Mouse (Mus musculus): ENCODE measurements around the gene 4930412O13Rik.

The 4930412O13Rik gene

DNA sequence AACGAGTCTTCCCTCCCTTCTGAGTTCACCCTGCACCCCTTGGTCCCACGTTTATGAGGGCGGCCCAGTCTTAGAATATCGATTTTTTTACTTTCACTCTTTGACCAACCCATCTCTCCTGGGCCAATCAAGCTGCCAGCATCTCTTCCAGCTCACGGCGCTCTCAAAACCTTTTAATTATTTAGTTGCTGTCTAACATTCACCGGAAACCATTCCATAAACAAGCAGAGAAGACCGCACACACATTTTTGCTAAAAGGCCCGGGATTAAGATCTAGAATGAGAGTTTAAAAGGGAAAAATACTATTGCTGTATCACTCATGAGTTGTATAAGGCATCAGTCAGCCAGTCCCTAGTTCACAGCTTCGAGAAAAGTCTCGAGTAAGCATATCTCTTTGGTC, 781 bp upstream of the 4930412O13Rik start:
- DNase-seq (ENCODE audit: low spot score in 2 of 2): no peak

DNA sequence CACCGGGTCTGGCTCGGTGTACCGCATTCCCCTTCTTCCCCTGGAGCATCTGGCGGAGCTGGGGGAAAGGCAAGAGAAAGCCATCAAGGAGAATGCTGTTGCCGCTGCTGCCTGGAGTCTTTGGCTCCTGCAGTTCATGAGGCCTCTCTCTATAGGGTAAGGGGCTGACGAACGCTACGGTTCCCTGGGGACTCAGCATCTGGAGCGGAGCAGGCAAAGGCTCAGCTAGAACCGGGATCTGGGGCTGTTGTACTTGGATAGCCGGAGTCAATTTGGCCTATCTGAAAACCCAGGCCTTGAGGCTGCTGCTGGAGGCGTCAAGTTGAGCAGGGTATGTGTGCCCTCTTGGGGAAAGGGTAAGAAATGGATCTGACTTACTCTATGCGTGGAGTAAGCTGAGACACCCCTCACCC, 565 bp downstream of the 4930412O13Rik start:
- DNase-seq (ENCODE audit: low spot score in 2 of 2): no peak

DNA sequence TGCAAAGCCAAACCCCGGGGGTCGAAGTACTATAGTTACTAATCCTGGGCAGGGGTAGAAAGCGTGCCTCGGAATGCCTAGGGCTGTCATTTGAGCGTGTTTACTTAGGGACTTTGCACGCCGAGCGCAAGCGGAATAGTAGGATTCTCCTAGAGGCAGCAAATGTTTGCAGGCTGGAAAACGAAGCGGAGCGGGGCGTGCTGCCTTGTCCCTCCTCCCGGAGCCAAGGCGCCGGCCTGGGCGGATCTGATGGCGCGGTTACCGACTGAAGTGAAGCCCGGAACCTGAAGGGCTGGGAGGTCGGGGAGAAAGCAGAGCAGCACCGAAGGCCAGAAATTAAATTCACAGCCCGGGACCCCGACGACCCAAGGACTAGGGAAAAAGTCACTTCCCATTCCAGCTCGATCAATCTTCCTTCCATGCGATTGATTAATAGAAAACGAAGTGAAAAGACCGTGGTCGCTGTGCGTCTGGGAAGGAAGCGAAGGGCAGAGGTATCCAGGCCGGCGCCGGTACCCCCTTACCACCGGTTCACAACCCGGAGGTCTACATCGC, 1.4 kb downstream of the 4930412O13Rik start:
- no peak for DNase-seq (ENCODE audit: low spot score in 2 of 2)

DNA sequence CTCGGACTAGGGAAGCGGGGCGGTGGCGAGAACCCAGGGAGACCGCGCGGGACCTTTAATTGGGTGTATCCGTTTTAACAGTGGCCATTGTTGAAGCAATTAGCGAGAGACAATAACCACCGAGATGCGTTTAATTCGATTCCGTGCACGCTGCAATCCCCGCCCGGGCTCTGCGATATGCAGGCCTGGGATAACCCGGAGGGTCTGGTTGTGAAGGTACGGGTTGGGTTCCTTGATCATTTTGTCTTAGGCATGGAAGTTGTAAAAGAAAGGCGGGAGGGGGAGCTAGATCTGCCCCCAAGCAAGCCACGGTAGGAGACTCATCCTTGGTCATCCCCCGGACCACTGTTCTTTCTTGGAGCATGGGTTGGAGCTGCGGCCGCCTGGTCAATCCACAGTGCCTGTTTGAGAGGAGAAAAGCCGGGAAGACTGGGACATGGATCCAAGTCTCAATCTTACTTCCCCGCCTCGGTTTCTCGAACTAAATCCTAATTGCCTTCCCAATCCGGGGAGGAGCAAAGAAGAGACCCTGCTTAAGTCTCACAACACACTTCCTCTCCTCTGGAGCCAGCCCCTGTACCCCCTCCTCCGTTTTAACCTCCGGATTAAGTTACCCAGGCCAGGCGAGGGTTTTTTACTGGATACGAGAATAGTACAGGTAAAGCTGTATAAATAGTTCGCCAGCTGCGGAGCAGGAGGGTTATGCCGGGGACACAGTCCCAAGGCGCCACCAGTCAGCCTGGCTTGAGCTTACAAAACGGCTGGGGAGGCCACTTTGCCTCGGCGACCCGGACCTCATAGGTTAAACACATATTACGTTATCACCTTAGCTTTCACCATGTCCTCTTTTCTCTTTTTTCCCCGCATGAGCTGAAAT, 2.1 kb downstream of the 4930412O13Rik start:
- no peak for DNase-seq (ENCODE audit: low spot score in 2 of 2)

DNA sequence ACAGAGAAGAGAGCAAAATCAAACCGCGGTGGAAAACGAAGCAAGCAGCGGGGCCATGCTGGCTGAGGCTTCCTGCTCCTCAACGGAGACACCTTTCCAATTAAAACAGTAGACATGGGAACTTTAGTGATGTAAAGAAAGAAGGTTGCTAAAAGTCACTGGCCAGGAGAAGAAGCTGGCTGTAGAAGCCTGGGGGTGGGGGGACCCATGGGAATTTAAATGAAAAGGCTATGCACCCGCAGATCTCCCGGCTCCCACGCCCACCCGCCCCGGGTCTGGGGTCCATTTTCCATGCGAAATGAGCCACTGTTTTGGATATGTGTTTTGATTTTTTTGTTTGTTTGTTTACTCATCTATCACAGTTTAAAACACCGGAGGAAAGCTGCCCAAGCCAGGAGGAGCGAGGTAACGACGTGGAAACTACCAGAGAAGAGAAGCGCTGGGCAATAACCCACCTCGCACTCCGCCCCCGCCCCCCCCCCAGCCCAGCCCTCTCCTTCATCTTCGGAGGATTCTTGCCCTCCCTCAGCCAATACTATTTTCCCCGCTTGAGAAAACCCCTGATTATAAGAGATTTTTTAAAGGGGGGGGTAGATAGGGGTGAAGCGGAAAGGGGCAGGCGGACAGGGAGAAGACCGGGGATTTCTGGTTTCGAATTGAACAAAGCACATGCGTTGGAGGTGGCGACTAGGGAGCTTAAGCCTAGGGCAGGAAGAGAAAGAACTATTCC, 2.9 kb downstream of the 4930412O13Rik start:
- DNase-seq (ENCODE audit: low spot score in 2 of 2): no peak

DNA sequence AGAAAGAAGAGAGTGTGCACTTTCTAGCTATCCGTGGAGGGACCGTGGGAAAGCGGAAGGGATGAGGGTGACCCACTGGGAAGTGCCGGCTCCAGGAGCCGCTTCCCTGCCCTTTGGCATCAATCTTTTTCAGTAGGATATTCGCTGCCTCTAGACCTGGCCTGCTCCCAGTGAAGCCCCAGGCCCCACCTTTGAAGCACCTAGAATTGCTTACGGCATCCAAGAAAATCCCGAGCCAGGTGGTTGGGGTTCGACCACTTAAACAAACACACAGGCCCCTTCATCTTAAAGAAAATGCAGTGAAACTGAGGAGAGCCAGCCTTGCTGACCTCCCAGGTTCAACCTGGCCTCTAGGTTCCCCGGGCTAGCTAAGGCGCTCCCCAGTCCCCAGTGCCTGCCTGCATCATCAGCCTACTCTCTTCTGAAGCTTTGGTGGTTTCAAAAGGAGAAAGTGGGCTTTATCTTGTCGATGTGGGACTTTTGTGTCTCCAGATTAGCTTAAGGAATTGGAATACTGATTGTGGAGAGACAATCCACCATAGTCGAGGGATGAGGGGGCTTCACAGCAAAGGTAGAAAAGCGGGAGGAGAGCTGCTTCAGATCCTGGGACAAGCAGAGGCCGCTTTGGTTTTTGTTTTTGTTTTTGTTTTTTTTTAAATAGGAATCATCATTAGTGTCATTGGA, 3.6 kb downstream of the 4930412O13Rik start:
- DNase-seq (ENCODE audit: low spot score in 2 of 2): no peak

DNA sequence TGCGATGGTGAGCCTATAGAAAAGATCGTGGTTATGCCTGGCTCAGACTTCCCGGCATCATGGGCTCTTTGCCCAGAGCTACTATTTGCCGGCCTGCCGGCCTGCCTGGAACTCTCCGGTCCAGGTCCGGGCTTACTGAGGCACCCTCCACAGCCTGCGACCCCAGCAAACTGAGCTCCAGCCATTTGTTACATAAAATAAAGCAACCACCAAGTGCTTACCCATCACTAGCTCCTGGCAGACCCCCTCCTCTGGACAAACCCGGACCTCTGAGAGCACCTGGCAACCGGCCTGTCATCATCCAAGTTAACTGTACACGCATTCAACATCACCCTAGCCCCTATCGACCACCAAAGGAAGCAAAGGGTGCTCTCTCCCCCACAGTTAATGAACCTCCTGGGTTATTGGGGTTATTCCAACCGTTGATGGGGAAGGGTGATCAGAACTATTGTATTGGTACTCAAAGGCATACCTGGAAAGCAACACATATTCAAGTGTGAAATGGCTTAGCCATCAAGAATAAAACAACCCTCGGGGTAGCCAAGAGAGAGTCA, 4.2 kb downstream of the 4930412O13Rik start:
- no peak for DNase-seq (ENCODE audit: low spot score in 2 of 2)

DNA sequence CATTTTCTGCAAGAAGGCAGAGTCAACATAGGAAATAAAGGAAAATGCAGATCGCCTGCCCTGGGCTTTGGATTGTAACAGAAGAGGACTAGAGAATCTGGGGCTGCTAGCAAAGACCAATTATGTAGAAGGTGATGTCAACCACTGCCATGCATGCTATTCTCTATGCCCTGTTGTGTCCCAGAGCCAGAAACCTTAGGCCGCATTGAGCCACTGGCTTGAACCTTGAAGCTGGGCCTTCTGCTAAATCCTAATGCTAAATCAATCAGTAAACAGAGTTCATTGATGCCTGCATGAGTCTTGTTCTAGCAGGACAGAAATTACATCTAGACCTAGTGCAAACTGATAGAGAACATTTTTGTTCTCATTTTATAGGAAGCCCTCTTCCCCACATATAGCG, 5.0 kb downstream of the 4930412O13Rik start:
- no peak for DNase-seq (ENCODE audit: low spot score in 2 of 2)

DNA sequence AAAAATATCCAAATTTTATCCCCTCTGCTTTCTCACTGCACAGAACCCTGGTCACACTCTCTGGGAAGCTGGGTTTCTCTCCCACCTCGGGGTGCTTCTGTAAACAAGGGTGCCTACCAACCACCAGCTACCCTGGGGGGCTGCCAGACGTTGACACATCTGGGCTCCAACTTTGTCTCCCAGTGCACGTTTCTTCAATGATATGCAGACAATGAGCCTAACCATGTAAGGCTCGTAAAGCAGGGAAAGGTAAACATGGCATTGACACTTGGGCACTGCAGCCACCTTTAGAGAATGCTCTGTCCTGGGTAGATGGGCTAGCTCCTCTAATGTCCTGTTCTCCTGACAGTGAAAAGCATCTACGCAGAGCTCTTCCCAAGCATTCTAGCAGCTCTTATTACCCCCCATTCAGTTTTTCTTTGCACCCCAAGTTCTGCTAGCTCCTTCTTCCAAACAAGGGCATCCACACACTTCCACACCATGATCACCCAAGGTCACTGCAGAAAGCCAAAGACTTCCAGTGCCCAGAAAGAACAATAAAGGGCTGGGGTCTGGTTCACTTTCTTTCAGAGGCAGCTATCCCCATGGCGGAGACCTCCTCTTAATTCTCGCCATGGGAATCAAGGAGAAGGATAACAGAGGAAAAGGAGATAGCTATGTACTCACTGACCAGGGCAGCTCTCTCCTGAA, 6.0 kb downstream of the 4930412O13Rik start:
- no peak for DNase-seq (ENCODE audit: low spot score in 2 of 2)

DNA sequence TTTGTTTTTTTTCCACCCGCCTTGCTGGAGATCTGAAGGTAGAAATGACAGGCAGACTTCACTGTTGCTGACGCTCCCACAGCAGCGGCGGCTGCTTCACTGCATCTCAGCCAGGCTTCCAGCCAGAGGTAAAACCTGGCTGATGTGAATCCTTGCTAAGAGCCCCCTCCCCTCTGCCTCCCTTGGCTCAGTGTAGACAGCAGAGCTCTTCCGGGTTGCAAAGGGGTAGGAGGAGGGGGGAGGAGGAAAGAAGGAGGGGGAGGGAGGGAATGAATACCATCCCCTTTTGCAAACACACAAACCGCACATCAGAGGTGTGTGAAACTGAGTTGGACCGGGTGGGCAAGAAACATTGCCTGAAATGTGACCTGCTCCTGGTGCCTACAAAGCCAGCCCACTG, 6.6 kb downstream of the 4930412O13Rik start:
- DNase-seq (ENCODE audit: low spot score in 2 of 2): no peak

DNA sequence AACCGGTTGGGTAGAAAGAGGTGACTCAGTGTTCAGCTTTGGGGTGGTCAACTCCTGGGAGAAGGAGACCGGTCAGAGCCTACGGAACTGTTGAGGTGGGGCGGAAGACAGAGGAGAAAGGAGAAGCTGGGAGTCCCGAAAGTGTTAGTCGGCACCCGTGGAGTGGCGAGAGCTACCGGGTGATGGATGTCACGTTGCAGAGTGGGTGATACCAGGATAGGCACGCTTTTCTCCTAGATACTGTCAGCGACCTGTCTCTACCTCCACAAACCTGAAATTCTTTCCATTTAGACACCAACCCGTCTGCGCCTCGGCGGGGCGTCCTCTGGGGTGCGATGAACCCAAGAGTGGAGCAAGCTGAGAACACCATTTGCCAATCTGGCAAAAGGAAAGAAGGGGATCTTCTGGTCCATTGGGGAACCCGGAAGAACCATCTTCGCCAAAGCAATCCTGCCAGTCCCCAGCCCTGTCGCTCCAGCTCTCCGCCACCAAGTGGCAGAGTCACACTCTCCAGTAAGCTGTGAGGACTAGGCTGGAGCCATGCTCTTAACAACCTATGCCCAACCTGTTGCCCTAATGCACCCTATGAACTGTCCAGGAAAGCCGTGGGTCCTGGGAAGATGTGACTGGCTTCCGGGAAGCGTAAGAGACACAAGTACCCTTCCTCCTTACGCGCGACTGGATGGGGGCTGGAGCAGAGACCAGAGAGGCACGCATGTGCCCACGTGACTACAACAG, 8.0 kb downstream of the 4930412O13Rik start, which contains the start of gene 9230102O04Rik:
Gene 9230102O04Rik (minus strand): TSS at position 628 of the 738 bp plus-strand sequence.
- peak; percentile 27 to 54 for DNase-seq (ENCODE audit: low spot score in 2 of 2)

DNA sequence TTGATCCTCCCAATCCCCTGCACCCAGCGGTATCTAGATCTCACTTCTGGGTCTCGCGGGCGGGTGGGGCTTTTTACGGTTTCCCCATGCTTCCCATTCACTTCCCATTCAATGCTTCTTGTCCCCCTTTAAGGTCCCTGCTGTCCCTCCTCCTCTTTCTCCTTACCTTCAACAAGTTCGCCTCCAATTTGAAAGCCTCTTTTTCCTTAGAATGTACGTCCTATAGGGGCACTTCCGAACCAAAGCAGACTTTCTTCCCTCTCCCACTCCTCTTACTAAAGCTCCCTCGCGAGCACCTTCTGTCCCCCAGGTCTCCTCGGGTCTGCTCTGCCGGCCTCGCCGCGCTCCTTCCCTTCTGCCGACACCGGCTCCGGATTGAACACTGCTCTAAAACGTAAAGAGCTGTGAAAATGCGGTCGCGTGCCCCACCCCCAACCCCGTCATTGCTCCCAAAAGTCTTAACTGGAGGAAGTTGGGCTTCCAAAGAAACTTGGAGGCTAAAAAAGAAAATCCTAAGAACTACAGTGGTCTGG, 8.7 kb downstream of the 4930412O13Rik start, which contains the start of gene Gata3:
Gene Gata3 (minus strand): TSS at position 384 of the 533 bp plus-strand sequence.
- peak in 1 of 2 experiments; percentile 20 for DNase-seq (ENCODE audit: low spot score in 2 of 2)

DNA sequence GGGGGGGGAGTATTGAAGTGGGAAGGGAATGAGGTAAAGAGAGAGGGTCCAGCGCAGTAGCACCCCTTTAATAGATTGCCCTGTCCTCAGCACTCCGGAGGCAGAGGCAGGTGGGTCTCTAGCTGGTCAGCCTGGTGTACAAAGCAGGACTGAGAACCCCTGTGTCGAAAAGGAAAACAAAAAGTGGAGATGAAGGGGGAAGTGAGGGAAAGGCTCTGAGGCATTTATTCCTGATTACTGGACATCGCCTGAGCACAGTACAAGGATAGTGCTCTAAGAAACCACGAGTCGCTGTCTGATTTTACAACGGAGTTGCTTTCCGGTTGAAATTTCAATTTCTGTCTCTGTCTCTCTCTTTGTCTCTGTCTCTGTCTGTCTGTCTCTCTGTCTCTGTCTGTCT, 9.2 kb downstream of the 4930412O13Rik start:
- no peak for DNase-seq (ENCODE audit: low spot score in 2 of 2)

DNA sequence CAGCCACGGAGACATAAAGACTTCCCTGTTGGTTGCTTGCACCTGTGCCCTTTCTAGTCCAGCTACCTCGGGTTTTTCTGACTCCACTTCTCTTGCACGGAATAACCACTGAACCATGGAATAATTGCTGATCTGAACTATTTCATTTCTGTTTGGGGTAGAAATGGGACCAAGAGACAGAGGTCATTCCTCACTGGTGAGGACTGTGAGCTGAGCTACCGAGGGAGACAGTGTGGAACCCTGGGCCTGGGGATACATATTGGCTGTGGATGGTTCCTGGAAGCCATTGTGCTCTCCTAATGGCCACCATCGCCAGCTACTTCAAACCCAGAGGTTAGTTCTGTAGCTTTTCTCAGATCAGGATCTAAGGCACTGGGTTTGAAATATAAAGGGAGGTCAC, 9.9 kb downstream of the 4930412O13Rik start:
- no peak for DNase-seq (ENCODE audit: low spot score in 2 of 2)

DNA sequence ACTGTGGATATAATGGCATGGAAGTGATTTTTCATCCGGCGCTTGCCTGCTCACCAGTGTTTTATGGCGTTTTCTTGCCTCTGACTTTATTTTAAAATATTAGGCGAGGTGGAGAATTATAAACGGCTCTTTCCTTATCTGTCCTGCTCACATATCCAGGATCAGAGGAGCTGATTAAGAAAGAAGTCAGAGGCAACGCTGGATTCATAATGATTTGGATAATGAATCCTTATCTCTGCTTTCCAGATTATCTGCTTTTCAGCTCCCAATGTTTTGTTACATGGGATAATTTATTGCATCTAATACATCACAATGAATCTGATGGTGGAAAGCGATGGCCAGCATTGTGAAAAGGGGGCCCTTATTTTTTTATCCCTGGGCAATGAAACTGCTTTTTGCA, 11.5 kb downstream of the 4930412O13Rik start:
- DNase-seq (ENCODE audit: low spot score in 2 of 2): no peak

DNA sequence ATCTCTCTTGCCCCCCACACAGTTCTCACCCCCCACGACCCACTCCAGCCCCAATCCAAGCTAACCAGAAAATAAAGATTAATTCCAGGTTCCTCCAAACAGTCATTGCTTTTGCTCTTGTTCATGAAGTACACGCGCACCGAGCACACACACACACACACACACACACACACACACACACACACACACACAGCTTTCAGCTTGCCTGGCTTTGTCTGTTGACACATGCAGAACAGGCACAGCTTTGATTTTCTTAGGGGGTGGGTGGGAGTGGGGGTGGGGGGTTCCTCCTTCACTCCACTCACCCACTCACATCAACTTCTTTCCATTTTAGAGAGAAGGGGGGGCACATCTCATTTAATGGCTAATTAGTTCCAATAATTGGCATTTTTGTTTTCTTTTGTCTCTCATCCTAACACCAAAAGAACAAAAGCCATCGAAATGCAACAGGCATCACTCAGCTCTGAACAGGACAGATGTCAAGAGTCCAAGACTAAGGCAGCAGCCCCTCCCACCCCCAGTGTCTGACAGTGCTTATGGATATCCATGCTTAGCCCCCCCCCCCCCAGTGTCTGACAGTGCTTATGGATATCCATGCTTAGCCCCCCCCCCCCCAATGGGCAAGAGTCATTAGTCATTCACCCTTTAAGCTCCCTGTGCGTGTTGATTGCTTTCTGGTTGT, 12.4 kb downstream of the 4930412O13Rik start:
- DNase-seq (ENCODE audit: low spot score in 2 of 2): no peak

DNA sequence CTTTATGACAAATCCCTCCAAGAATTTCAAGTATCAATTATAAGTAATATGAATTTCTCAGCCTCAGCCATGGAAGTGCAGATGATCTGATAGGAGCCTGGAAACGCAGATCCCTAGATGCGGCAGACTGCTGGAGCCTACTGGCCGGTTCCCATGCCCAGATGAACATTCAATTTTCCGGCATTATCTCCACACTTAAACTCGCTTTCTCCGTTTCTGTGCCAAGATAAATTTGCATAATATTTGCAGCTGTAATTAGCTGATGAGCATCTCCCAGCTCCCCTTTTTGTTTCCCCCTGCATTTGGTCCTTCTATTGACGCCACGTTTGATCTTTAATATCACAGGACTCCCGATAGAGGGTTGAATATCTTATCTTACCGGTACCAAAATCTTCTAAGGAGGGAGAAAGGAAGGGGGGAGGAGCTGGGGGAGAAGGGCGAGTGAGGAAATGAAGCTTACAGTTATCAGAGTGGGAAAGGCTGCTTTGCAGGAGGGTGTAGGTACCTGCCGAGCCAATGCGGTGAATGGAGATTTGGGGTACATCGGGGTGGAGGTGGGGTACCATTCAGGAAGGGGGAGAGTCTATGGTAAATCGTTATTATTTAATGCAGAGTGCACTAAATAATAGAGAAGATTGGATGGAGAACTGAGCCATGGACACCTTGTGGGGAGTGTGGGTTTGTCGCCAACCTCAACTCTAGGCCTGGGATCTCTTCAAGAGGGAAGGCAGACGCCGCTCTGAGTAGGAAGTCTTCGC, 14.0 kb downstream of the 4930412O13Rik start:
- no peak for DNase-seq (ENCODE audit: low spot score in 2 of 2)

DNA sequence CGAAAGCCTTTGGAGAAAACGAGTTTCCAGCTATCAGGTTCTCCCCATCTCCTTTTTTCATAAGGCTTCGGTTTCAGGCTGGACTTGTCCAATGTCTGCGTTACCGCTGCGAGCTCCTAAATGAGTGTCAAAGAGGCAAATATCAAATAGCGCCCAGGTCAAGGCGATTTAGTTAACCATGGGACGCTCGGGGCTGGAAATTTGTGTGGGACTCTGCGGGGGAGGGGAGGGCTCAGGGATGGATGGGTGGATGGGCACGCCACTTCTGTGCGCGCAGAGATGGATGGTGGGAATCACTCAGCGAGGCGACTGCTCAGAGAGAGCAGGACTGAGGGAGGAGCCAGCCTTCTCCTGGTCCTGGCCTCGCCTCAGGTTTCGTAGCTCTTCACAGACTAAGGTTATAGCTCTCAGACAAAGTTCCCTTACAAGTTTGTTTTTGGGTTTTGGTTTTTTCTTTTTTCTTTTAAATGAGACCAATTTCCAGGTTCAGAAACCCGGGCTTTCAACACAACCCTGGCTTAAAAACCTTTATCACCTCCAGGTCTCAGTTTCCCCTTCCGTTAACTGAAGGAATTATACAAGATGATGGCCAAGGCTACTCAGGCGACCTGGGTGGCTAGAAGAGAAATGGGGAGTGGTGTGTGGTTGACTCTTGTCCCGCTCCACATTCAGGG, 15.2 kb downstream of the 4930412O13Rik start:
- no peak for DNase-seq (ENCODE audit: low spot score in 2 of 2)

All from thymus, postnatal 10 days (tissue).